Mouse (Mus musculus): Measurements from ENCODE around the gene Nmnat2.

The Nmnat2 gene

DNA sequence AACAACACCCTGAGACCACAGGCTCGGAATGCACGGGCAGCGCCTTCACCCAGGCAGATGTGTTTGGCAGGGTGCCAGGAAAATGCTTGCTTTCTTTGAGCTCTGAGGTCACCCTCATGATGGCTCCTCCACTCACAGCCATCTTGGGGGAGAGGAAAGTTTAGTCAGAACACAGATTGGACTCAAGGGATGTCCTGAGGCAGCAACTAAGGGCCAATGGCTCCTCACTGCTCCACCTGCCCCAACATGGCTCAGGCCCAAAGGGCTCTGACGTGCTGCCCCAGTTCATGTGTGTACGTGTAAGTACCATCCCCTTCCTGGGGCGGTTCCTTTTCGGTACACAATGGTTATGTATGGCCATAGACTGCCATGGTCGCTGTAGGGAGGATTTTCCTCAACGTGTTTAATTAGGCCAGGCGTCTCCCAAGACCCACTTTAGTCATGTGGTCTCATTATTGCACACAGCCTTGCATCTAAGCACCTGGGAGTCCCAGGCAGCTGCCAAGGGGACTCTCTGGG lies 198.9 kb downstream of the Nmnat2 start:
- in situ Hi-C loops (cut with MboI; ENCODE audit: low sequenced_read_pairs) = no loop called here

DNA sequence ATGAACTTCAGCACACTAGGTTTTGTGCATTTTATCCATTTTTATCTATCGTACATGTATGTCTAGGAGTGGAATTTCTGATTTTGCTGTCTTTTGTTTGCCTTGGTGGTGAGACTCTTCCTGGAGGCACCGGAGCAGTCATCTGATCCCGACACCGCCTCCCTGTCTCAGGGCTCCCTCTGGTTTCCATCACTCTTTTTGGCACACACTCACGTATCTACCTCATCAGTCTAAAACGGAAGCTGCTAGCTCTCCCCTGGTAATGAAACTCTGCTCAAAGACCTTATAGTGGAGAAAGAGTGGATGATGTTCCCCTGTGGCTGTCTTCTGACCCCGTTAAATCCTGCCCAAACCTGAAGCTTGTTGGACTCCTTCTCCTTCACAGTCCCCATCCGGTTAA lies 200.6 kb downstream of the Nmnat2 start:
- in situ Hi-C loops (cut with MboI; ENCODE audit: low sequenced_read_pairs) = no loop called here

DNA sequence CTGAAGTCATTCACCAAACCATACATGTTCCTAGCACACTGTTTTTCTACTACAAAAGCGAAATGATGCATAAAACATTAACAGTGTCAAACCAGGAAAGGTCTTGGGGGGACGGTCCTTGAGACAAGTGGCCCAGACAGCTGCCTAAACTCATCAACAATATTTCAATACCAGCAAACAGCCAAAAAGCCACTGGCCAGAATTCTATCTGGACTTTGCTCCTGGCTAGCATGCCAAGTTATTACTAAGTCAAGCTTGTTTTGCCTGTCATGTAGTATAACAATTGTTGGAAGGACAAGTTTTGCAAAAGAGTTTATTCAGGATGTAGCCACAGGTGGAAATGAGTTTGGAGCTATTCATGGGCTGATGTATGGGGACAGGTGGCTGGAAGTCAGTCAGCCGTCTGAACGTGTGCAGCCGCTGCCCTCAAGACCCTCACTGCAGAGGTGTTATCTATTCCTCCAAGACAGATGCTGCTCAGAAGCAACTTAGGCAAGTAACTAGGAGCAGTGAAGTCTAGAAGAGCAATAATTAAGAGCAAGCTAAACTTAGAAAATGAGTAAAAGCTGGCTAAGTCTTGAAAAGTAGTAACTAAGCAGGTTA lies 202.3 kb downstream of the Nmnat2 start:
- in situ Hi-C loops (cut with MboI; ENCODE audit: low sequenced_read_pairs) = no loop called here

DNA sequence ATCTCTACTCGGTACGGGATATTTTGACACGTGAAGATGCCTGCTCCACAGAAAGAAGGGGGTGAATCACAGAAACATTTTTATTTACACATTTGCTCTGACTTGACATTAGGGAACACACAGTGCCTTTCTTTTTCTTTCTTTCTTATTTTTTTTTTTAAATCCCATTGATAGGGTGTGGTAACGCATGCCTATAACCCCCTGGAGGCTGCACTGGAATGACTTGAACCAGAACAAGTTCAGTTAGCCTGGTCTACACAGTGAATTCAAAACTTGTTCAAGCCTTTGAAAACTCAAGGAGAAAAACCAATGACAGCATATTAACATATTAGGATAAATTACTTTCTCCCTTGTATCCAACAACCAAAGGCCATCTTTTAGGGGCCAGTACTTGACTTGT lies 204.3 kb downstream of the Nmnat2 start:
- in situ Hi-C loops (cut with MboI; ENCODE audit: low sequenced_read_pairs) = no loop called here

DNA sequence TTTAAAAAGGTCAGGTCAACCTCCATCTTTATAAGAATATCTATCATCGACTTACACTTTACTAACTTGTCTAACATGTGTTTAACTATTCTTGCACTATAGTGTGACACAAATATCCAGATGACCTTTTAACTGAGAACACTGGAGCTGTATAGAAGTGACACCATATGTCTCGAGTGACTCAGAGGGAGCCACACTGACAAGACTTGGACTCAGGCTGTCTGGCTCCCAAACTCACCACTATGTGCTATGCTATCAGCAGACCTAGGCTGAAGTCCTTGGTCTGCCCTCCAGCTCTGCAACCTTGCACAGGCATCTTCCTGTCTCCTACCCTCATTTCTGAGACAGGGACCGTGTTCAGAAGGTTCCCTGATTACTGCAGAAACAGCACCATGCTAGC lies 209.0 kb downstream of the Nmnat2 start:
- in situ Hi-C loops (cut with MboI; ENCODE audit: low sequenced_read_pairs) = no loop called here

DNA sequence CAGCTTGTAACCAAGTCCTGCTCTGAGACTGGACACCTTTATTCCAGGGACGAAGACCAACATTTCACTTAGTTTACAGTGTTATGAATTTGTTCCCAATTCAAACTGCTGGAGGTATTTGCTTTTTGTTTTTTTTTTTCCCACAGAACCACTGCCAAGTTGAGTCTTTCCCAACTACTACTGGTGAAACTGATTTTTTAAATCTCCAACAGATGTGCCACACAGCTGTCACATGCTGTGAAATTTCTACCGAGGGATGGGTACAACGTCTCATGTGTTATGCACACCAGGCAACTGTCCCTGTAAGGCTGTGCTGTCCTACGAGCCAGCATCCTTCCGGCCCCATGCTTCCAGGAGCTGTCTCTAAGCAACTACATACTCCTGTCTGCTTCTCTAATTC lies 213.5 kb downstream of the Nmnat2 start:
- in situ Hi-C loops (cut with MboI; ENCODE audit: low sequenced_read_pairs) = no loop called here
